Mouse (Mus musculus): ENCODE data around the gene Mdm2. TPM values are rescaled to one million over a fixed set of nuclear protein-coding genes. Genes with fewer than 3 reads are reported as not detected.

Gene Mdm2
- polyA plus RNA-seq, 1 experiment from 2014 or later: 46.0 TPM

DNA sequence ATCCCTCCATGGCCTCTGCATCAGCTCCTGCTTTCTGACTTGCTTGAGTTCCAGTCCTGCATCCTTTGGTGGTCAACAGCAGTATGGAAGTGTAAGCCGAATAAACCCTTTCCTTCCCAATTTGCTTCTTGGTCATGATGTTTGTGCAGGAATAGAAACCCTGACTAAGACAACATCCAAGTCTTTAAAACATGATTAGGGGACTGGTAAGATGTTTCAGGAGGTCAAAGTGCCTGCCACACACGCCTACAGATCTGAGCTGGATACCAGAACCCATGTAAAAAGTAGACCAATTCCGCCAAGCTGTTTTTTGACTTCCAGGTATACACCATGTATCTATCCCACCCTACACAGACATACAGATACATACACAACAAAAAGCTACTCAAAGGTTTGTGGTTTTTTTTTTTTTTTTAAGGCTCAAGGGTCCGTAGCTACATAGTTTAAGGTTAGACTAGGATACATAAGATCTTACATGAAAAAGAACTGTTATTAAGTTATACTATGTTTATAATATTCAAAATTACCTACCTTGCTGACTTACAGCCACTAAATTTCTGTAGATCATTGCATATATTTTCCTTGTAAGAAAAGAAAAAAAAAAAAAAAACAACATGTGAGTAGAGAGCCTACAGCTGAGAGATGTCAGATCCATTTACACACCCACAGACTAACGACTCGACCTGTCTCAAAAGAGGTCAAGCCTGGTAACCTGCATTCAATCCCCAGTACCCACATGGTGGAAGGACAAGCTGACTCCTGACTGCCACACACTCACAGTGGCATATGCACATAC lies 9.3 kb downstream of the Mdm2 start:
- Histone ChIP-seq H3K27me3 (ENCODE audit: insufficient read depth, low read length) (no peaks in the 10 kb centered on the region), H3K36me3 (ENCODE audit: insufficient read depth, low read length) (peaks cover 80% of the 10 kb centered on the region), H3K4me1 (ENCODE audit: insufficient read depth, low read length) (no peaks in the 10 kb centered on the region), H3K4me2 (replicated peaks; ENCODE audit: low read depth, low read length) (no peak overlapping the region), H3K4me3 (ENCODE audit: low read length) (no peak overlapping the region), H3K9ac (replicated peaks; ENCODE audit: low read length) (no peak overlapping the region), H3K9me3 (ENCODE audit: low read length) (no peaks in the 10 kb centered on the region), H3K27ac (ENCODE audit: low read length) (no peak overlapping the region)
- 80% methylated on average over 6 of the region's 6 CpGs for WGBS
- no peak for ATAC-seq (ENCODE audit: low FRiP score, low TSS enrichment)

DNA sequence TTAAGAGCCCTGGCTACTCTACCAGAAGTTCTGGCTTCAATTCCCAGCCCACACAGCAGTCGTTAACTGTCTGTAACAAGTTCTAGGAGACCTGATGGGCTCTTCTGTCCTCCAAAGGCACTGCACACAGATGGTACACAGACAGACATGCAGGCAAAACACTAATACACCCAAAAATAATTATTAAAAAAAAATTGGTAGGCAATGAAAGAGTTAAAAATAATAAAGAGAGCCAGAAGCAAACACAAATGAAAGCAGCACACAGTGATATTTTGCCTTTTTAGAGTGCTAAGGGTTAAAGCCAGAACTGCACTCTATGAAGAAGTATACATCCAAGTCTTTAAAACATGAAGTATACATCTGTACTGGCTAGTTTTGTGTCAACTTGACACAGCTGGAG lies 10.1 kb downstream of the Mdm2 start:
- no peak for ATAC-seq (ENCODE audit: low FRiP score, low TSS enrichment)
- H3K27me3 ChIP-seq (ENCODE audit: insufficient read depth, low read length): no peaks in the 10 kb centered on the region
- no peaks in the 10 kb centered on the region for H3K4me1 ChIP-seq (ENCODE audit: insufficient read depth, low read length)
- no peak overlapping the region for H3K27ac ChIP-seq (ENCODE audit: low read length)
- whole genome bisulfite sequencing: 70% methylated on average over 1 of the region's 1 CpGs
- peaks cover 83% of the 10 kb centered on the region for H3K36me3 ChIP-seq (ENCODE audit: insufficient read depth, low read length)
- no peak overlapping the region for H3K4me3 ChIP-seq (ENCODE audit: low read length)
- no peak overlapping the region for H3K4me2 ChIP-seq (replicated peaks; ENCODE audit: low read depth, low read length)
- no peak overlapping the region for H3K9ac ChIP-seq (replicated peaks; ENCODE audit: low read length)
- H3K9me3 ChIP-seq (ENCODE audit: low read length): no peaks in the 10 kb centered on the region

DNA sequence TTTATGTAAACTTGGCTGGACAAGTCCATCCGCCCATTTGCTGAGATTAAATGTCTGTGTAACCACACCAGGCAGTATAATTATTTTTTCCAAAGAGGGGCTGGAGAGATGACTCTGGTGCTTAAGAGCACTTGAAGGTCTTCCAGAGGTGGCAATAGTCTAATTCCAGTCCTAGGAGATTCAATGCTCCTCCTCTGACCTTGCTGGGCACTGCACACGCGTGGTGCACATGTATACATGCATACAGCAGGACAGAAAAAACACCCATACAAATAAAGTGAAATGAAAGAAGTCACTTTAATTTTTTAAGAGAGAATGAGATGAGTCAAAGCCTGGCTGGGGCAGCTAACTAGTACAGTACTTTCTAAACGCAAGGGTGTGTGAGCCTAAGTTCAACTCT lies 10.6 kb downstream of the Mdm2 start:
- Histone ChIP-seq H3K9me3 (ENCODE audit: low read length) (no peaks in the 10 kb centered on the region), H3K4me3 (ENCODE audit: low read length) (no peak overlapping the region), H3K4me2 (replicated peaks; ENCODE audit: low read depth, low read length) (no peak overlapping the region), H3K27ac (ENCODE audit: low read length) (no peak overlapping the region), H3K27me3 (ENCODE audit: insufficient read depth, low read length) (no peaks in the 10 kb centered on the region), H3K36me3 (ENCODE audit: insufficient read depth, low read length) (peaks cover 83% of the 10 kb centered on the region), H3K9ac (replicated peaks; ENCODE audit: low read length) (no peak overlapping the region), H3K4me1 (ENCODE audit: insufficient read depth, low read length) (no peaks in the 10 kb centered on the region)
- 94% methylated on average over 4 of the region's 4 CpGs for WGBS
- ATAC-seq (ENCODE audit: low FRiP score, low TSS enrichment): no peak

- no peak overlapping the region for H3K4me3 ChIP-seq (ENCODE audit: low read length)
- H3K4me1 ChIP-seq (ENCODE audit: insufficient read depth, low read length): no peaks in the 10 kb centered on the region
- no peak for ATAC-seq (ENCODE audit: low FRiP score, low TSS enrichment)
- WGBS: 95% methylated on average over 10 of the region's 10 CpGs
- no peaks in the 10 kb centered on the region for H3K9me3 ChIP-seq (ENCODE audit: low read length)
- no peak overlapping the region for H3K27ac ChIP-seq (ENCODE audit: low read length)
- no peak overlapping the region for H3K4me2 ChIP-seq (replicated peaks; ENCODE audit: low read depth, low read length)
- H3K9ac ChIP-seq (replicated peaks; ENCODE audit: low read length): no peak overlapping the region
- no peaks in the 10 kb centered on the region for H3K27me3 ChIP-seq (ENCODE audit: insufficient read depth, low read length)
- peaks cover 84% of the 10 kb centered on the region for H3K36me3 ChIP-seq (ENCODE audit: insufficient read depth, low read length)
These were observed 12.0 kb downstream of the Mdm2 start for GRCm38 (mm10) chr10:117698313-117699138.

GRCm38 (mm10) chr10:117697561-117698115 lies 12.9 kb downstream of the Mdm2 start:
- Histone ChIP-seq H3K4me3 (ENCODE audit: low read length) (no peak overlapping the region), H3K9ac (replicated peaks; ENCODE audit: low read length) (no peak overlapping the region), H3K36me3 (ENCODE audit: insufficient read depth, low read length) (peaks cover 81% of the 10 kb centered on the region), H3K9me3 (ENCODE audit: low read length) (no peaks in the 10 kb centered on the region), H3K27ac (ENCODE audit: low read length) (no peak overlapping the region), H3K4me2 (replicated peaks; ENCODE audit: low read depth, low read length) (no peak overlapping the region), H3K4me1 (ENCODE audit: insufficient read depth, low read length) (no peaks in the 10 kb centered on the region), H3K27me3 (ENCODE audit: insufficient read depth, low read length) (no peaks in the 10 kb centered on the region)
- no peak for ATAC-seq (ENCODE audit: low FRiP score, low TSS enrichment)
- 96% methylated on average over 3 of the region's 3 CpGs for WGBS

- no peak overlapping the region for H3K9ac ChIP-seq (replicated peaks; ENCODE audit: low read length)
- H3K4me3 ChIP-seq (ENCODE audit: low read length): no peak overlapping the region
- H3K4me2 ChIP-seq (replicated peaks; ENCODE audit: low read depth, low read length): no peak overlapping the region
- H3K4me1 ChIP-seq (ENCODE audit: insufficient read depth, low read length): no peaks in the 10 kb centered on the region
- H3K9me3 ChIP-seq (ENCODE audit: low read length): no peaks in the 10 kb centered on the region
- no peak for ATAC-seq (ENCODE audit: low FRiP score, low TSS enrichment)
- no peaks in the 10 kb centered on the region for H3K27me3 ChIP-seq (ENCODE audit: insufficient read depth, low read length)
- H3K27ac ChIP-seq (ENCODE audit: low read length): no peak overlapping the region
- peaks cover 87% of the 10 kb centered on the region for H3K36me3 ChIP-seq (ENCODE audit: insufficient read depth, low read length)
- WGBS: 94% methylated on average over 6 of the region's 6 CpGs
These were observed 13.6 kb downstream of the Mdm2 start for GRCm38 (mm10) chr10:117696827-117697560.

- Histone ChIP-seq H3K36me3 (ENCODE audit: insufficient read depth, low read length) (peaks cover 86% of the 10 kb centered on the region), H3K27me3 (ENCODE audit: insufficient read depth, low read length) (no peaks in the 10 kb centered on the region), H3K4me2 (replicated peaks; ENCODE audit: low read depth, low read length) (no peak overlapping the region), H3K27ac (ENCODE audit: low read length) (no peak overlapping the region), H3K9ac (replicated peaks; ENCODE audit: low read length) (no peak overlapping the region), H3K4me3 (ENCODE audit: low read length) (no peak overlapping the region), H3K4me1 (ENCODE audit: insufficient read depth, low read length) (no peaks in the 10 kb centered on the region), H3K9me3 (ENCODE audit: low read length) (no peaks in the 10 kb centered on the region)
- WGBS: 89% methylated on average over 8 of the region's 8 CpGs
- no peak for ATAC-seq (ENCODE audit: low FRiP score, low TSS enrichment)
These were observed 14.3 kb downstream of the Mdm2 start for GRCm38 (mm10) chr10:117696021-117696826.

- H3K9ac ChIP-seq (replicated peaks; ENCODE audit: low read length): no peak overlapping the region
- H3K27me3 ChIP-seq (ENCODE audit: insufficient read depth, low read length): no peaks in the 10 kb centered on the region
- H3K27ac ChIP-seq (ENCODE audit: low read length): no peak overlapping the region
- no peak overlapping the region for H3K4me2 ChIP-seq (replicated peaks; ENCODE audit: low read depth, low read length)
- WGBS: 97% methylated on average over 4 of the region's 4 CpGs
- no peak overlapping the region for H3K4me3 ChIP-seq (ENCODE audit: low read length)
- H3K9me3 ChIP-seq (ENCODE audit: low read length): no peaks in the 10 kb centered on the region
- no peaks in the 10 kb centered on the region for H3K4me1 ChIP-seq (ENCODE audit: insufficient read depth, low read length)
- H3K36me3 ChIP-seq (ENCODE audit: insufficient read depth, low read length): peaks cover 87% of the 10 kb centered on the region
- no peak for ATAC-seq (ENCODE audit: low FRiP score, low TSS enrichment)
These were observed 15.0 kb downstream of the Mdm2 start for GRCm38 (mm10) chr10:117695605-117696004.

DNA sequence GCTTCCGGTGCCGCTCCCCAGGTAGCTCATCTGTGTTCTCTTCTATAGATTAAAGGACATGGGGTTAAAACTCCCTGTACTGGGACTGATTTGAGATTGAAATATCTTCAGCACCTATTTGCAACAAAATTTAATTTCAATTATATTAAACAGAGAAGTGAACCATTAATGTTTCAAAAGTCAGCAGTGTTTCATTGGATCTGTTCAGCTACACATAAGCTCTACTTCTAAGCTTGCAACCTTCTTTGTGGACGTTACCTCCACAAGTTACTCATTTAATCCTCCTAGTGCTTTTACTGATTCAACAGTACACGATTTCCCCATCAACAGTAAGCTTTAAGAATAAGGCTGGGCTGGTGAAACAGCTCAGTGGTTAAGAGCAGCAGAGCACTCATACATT lies 15.5 kb downstream of the Mdm2 start:
- 95% methylated on average over 4 of the region's 4 CpGs for WGBS
- no peaks in the 10 kb centered on the region for H3K9me3 ChIP-seq (ENCODE audit: low read length)
- ATAC-seq (ENCODE audit: low FRiP score, low TSS enrichment): no peak
- H3K27me3 ChIP-seq (ENCODE audit: insufficient read depth, low read length): no peaks in the 10 kb centered on the region
- H3K4me3 ChIP-seq (ENCODE audit: low read length): no peak overlapping the region
- no peak overlapping the region for H3K4me2 ChIP-seq (replicated peaks; ENCODE audit: low read depth, low read length)
- no peaks in the 10 kb centered on the region for H3K4me1 ChIP-seq (ENCODE audit: insufficient read depth, low read length)
- H3K27ac ChIP-seq (ENCODE audit: low read length): no peak overlapping the region
- H3K36me3 ChIP-seq (ENCODE audit: insufficient read depth, low read length): peaks cover 87% of the 10 kb centered on the region
- no peak overlapping the region for H3K9ac ChIP-seq (replicated peaks; ENCODE audit: low read length)
